Mouse (Mus musculus) forebrain, embryonic 16.5 days (tissue): ENCODE measurements around the gene Cnih3. TPM values are rescaled to one million over a fixed set of nuclear protein-coding genes. Genes with fewer than 3 reads are reported as not detected.

Experiments
- ATAC-seq: fragments of 200-750 bp; cut with Nextera tagmentation; 2 replicates; pipeline ENCODE4 v1.8.0; 2017; ENCODE audit warnings: mild to moderate bottlenecking, moderate library complexity
- H3K27ac ChIP-seq: fragments of 300-500 bp; sonication (generic); 2 replicates; pipeline ENCODE4 v1.5.1; 2014; ENCODE audit warnings: low read length, control low read depth
- H3K27me3 ChIP-seq: fragments of 300-500 bp; sonication (generic); replicated peaks from 2 replicates; pipeline ENCODE4 v1.6.1; 2014; ENCODE audit warnings: low read length; ENCODE audit not compliant: control insufficient read depth, insufficient read depth
- H3K36me3 ChIP-seq: fragments of 300-500 bp; sonication (generic); 2 replicates; pipeline ENCODE4 v1.6.1; 2014; ENCODE audit not compliant: control insufficient read depth, insufficient read depth
- H3K4me1 ChIP-seq: fragments of 300-500 bp; sonication (generic); replicated peaks from 2 replicates; pipeline ENCODE4 v1.6.1; 2014; ENCODE audit warnings: low read length; ENCODE audit not compliant: control insufficient read depth, insufficient read depth
- H3K4me2 ChIP-seq: fragments of 300-500 bp; sonication (generic); 2 replicates; pipeline ENCODE4 v1.6.1; 2014; ENCODE audit warnings: mild to moderate bottlenecking, low read length, control low read depth
- H3K4me3 ChIP-seq: fragments of 300-500 bp; sonication (generic); replicated peaks from 2 replicates; pipeline ENCODE4 v1.5.1; 2014; ENCODE audit warnings: mild to moderate bottlenecking, low read length, control low read depth
- H3K9ac ChIP-seq: fragments of 300-500 bp; sonication (generic); replicated peaks from 2 replicates; pipeline ENCODE4 v1.6.1; 2014; ENCODE audit warnings: low read depth, low read length, control low read depth
- H3K9me3 ChIP-seq: fragments of 300-500 bp; sonication (generic); 2 replicates; pipeline ENCODE4 v1.6.1; 2016; ENCODE audit warnings: low read length; ENCODE audit not compliant: control insufficient read depth
- WGBS: fragments of 180-500 bp; shearing (Covaris S2); extraction: QIAGEN DNeasy Blood & Tissue Kit; methylation state at CpG from one replicate; pipeline ENCODE4 v1.1.7; 2014; 5-methylcytosine and 5-hydroxymethylcytosine counted together
- polyA plus RNA-seq: library from polyadenylated mRNA; unstranded; fragments of >200 nt; fragmentation: Nextera tagmentation; extraction: Ambion mirVana; gene quantifications from 2 replicates; pipeline ENCODE4 v1.2.1, GENCODE M21; 2015

Cnih3 gene
- polyA plus RNA-seq, 1 experiment from 2014 or later = 43.4 TPM

DNA sequence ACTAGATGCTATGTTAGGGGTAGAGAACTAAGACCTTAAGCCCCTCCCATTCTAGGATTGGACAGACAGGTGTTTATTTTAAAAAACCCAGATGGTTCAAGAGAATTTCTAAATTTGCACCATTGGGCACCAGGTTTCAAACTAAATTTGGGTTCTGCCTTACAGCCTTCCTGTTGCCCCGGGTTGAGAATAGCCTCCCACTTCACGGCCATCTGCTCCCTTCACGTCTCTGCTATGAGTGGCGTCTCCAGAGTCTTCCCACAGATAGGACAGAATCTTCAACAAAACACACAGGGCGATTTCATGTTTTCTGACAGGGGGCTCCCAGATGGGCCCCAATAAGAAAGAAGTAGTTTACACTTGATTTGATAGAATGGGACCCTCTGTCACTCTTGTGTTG lies 31.3 kb upstream of the Cnih3 start:
- ATAC-seq = no peak
- peaks cover 8% of the 10 kb centered on the region for H3K4me1 ChIP-seq
- no peaks in the 10 kb centered on the region for H3K36me3 ChIP-seq
- H3K4me3 ChIP-seq = no peak overlapping the region
- 92% methylated on average over 5 of the region's 5 CpGs for WGBS
- H3K9ac ChIP-seq = no peak overlapping the region
- H3K27me3 ChIP-seq = no peaks in the 10 kb centered on the region
- no peak overlapping the region for H3K4me2 ChIP-seq
- H3K27ac ChIP-seq = no peak overlapping the region
- 0 out of 2 replicates have a peak, but pooled peaks cover 3% of the 10 kb centered on the region for H3K9me3 ChIP-seq

DNA sequence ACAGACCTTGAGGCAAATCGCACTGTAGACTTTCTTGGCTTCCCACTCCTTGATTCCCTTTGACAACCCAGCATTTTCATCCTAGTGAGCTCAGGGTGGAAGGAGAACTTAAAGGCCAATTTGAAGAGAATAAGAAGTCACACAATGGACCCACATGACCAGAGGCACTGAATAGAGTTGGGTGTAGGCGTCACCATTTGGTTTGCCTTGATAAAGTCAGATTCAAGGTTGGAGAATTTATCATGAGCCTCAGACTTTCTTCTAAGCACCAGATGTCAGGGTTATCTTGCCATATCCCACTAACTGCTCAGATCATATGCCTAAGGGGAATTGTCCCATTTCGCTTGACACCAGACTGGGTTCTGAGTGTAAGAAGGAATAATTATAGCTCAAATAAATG lies 29.3 kb upstream of the Cnih3 start:
- no peak overlapping the region for H3K27ac ChIP-seq
- peaks cover 8% of the 10 kb centered on the region for H3K4me1 ChIP-seq
- 0 out of 2 replicates have a peak, but pooled peaks cover 3% of the 10 kb centered on the region for H3K9me3 ChIP-seq
- no peak for ATAC-seq
- H3K4me2 ChIP-seq = no peak overlapping the region
- no peaks in the 10 kb centered on the region for H3K27me3 ChIP-seq
- H3K9ac ChIP-seq = no peak overlapping the region
- H3K36me3 ChIP-seq = no peaks in the 10 kb centered on the region
- no peak overlapping the region for H3K4me3 ChIP-seq
- WGBS = 89% methylated on average over 3 of the region's 3 CpGs

DNA sequence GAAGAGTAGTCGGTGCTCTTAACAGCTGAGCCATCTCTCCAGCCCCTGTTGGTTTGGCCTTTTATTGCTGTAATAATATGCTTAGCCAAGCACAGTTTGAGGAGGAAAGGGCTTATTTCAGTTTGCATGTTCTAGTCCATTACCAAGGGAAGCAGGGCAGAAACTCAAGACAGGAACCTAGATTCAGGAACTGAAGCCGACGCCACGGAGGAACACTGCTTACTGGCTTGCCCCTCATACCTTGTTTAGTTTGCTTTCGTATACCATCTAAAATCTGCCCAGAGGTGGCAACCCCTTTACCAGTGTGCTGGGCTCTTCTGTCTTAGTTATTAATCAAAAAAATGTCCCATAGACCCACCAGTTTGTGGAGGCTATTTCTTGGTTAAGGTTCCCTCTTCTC lies 25.3 kb upstream of the Cnih3 start:
- no peak for ATAC-seq
- no peak overlapping the region for H3K27ac ChIP-seq
- no peaks in the 10 kb centered on the region for H3K27me3 ChIP-seq
- H3K4me3 ChIP-seq = no peak overlapping the region
- no peaks in the 10 kb centered on the region for H3K36me3 ChIP-seq
- no peaks in the 10 kb centered on the region for H3K9me3 ChIP-seq
- H3K9ac ChIP-seq = no peak overlapping the region
- 97% methylated on average over 5 of the region's 5 CpGs for WGBS
- H3K4me2 ChIP-seq = no peak overlapping the region
- H3K4me1 ChIP-seq = peaks cover 8% of the 10 kb centered on the region

DNA sequence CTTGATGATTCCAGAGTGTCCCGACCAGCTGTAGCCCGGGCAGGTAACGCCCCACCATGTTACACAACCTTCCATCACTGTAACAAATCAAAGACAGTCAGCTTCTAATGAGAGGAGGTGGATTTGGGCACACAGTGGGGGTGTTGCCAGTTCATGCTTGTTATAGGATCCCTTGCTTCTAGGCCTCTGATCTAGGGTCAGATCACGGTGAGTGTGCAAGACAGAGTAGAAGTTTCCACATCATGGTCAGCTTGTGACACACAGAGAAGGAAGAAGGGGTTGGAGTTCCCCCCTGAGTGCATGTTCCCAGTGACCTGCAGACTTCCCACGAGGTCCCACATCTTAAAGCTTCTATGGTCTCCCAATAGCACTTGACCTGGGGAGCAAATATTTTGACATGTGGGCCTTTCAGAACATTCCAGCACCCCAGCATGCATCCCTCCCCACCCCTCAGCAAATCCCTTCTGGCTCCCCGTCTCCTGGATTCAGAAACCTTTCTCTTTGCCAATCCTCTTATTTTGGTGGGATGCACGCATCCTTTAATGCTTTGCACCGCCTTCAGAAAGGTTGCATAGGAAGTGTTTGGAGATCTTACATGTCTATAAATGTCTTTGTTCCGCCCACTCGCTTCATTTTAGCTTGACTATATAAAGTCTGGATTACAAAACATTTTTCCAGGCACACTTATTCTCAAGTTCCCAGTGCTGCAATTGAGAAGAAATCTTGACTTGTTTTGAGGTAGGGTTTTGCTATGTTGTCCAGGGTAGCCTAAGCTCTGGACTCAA lies 24.6 kb upstream of the Cnih3 start:
- H3K36me3 ChIP-seq = no peaks in the 10 kb centered on the region
- no peaks in the 10 kb centered on the region for H3K27me3 ChIP-seq
- no peak overlapping the region for H3K4me2 ChIP-seq
- H3K9ac ChIP-seq = no peak overlapping the region
- no peak overlapping the region for H3K4me3 ChIP-seq
- peaks cover 8% of the 10 kb centered on the region for H3K4me1 ChIP-seq
- no peaks in the 10 kb centered on the region for H3K9me3 ChIP-seq
- no peak overlapping the region for H3K27ac ChIP-seq
- no peak for ATAC-seq
- WGBS = 69% methylated on average over 10 of the region's 10 CpGs

DNA sequence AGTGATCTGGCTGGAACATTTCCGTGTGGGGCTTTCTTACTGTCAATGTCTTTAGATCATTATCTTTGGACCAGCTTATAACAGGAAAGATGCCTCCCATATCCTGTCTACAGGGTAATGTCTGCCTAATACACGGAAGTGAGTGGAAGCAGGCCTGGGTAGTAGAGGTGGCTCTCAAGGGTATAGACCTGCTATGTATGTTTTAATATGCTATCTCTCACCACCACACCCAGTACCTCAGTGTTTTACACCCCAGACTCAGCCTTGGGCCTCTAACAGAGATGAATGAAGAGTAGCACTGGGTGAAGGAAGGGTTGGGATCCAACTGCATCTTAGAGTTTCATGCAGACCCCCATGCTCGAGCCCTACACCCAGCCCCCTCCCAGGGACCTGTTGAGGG lies 23.3 kb upstream of the Cnih3 start:
- H3K27me3 ChIP-seq = no peaks in the 10 kb centered on the region
- no peak overlapping the region for H3K4me3 ChIP-seq
- no peaks in the 10 kb centered on the region for H3K9me3 ChIP-seq
- H3K4me1 ChIP-seq = peaks cover 8% of the 10 kb centered on the region
- H3K36me3 ChIP-seq = no peaks in the 10 kb centered on the region
- WGBS = 85% methylated on average over 3 of the region's 3 CpGs
- no peak for ATAC-seq
- no peak overlapping the region for H3K4me2 ChIP-seq
- no peak overlapping the region for H3K9ac ChIP-seq
- no peak overlapping the region for H3K27ac ChIP-seq

DNA sequence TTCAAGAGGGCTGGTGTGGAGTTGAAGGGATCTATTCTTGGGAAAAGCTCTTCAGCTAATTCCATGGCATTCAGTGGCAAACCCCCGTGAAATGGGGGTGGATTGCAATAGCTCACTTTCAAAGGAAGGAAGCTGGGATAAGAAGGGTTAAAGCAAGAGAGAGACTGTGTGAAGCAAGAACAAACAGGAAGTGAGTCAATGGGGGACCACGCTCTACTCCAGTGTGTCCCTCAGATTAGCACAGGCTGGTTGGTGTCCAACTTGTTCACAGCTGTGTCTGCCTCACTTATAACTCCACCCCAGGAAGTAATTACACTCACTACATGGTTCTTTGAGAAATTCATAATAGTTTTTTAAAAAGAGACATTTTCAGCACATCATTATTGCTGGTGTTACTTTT lies 19.8 kb upstream of the Cnih3 start:
- Histone ChIP-seq H3K9me3 (no peaks in the 10 kb centered on the region), H3K4me1 (no peaks in the 10 kb centered on the region), H3K27me3 (no peaks in the 10 kb centered on the region), H3K4me2 (no peak overlapping the region), H3K27ac (no peak overlapping the region), H3K36me3 (no peaks in the 10 kb centered on the region), H3K9ac (no peak overlapping the region), H3K4me3 (no peak overlapping the region)
- WGBS = 24% methylated on average over 2 of the region's 2 CpGs
- no peak for ATAC-seq

DNA sequence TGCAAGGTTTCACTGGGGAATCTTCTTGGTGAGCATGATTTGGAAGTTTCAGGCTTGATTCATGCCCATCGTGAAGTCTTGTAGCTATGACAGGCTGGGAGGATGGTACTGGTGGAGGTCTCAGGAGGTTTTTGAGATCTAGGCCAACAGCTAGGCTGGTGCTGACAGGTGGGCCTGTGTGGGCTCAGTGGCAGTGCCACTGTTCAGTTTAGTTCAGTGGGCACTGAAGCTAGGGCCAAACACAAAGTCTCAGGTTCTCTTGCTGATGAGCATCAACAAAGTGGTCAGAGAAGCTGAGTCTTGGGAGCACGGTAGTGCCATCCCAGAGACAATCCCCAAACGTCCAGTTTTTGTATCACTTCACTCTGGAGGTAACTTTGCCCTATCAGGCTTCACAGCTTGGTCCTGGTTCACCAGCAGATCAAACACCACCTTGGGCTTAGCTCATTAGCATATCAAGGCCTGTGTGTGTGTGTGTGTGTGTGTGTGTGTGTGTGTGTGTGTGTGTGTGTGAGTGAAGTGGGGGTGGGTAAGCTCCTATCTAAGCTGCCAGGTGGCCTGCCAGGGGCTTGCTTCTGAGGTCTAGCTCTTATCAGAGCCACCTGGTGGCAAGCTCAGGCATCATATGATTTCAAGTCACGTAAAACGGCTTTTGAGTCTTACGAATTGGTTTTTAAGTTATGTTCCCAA lies 18.0 kb upstream of the Cnih3 start:
- WGBS = 90% methylated on average over 6 of the region's 6 CpGs
- no peak overlapping the region for H3K4me2 ChIP-seq
- H3K36me3 ChIP-seq = no peaks in the 10 kb centered on the region
- H3K27ac ChIP-seq = no peak overlapping the region
- no peak overlapping the region for H3K9ac ChIP-seq
- no peaks in the 10 kb centered on the region for H3K9me3 ChIP-seq
- H3K4me1 ChIP-seq = no peaks in the 10 kb centered on the region
- ATAC-seq = no peak
- no peak overlapping the region for H3K4me3 ChIP-seq
- no peaks in the 10 kb centered on the region for H3K27me3 ChIP-seq

DNA sequence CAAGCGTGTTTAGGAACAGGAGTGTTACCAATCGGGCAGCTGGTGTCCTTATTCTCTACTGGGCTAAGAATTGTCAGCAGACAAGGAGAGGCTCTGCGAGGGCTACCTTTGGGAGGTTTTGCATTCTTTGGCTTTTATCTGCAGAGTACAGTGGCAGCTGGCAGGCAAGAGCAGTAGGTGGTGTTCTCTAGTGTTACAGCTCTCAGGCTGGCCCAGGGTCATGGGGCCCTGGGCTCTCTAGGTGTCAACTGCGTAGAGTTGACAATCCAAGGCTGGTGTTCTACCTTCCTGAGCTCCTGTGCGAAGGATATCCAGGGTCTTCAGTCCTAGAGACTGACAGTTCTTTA lies 17.4 kb upstream of the Cnih3 start:
- no peaks in the 10 kb centered on the region for H3K4me1 ChIP-seq
- H3K4me3 ChIP-seq = no peak overlapping the region
- H3K27me3 ChIP-seq = no peaks in the 10 kb centered on the region
- WGBS = 96% methylated on average over 5 of the region's 5 CpGs
- no peak overlapping the region for H3K4me2 ChIP-seq
- H3K27ac ChIP-seq = no peak overlapping the region
- no peaks in the 10 kb centered on the region for H3K36me3 ChIP-seq
- no peak overlapping the region for H3K9ac ChIP-seq
- ATAC-seq = no peak
- no peaks in the 10 kb centered on the region for H3K9me3 ChIP-seq

DNA sequence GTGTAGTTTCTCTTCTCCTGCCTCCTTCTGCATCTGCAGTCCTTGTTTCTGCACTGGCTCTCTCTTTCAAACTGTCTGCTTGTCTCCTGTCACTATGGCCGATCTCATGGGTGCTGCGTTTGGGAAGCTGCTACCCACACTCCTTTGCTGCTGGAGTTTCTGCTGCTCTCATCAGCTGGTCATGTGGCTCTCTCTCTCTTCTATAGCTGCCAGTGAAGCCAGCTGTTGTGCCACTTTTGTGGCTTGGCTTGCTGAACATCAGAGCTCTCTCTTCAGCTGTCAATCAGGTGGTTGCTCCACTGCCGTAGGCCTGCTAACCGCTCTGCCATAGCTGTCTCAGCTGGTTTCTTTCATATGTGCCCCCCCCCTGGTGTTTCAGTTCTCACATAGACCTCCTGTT lies 17.0 kb upstream of the Cnih3 start:
- 57% methylated on average over 4 of the region's 4 CpGs for WGBS
- H3K9me3 ChIP-seq = no peaks in the 10 kb centered on the region
- no peak overlapping the region for H3K4me2 ChIP-seq

More for the DNA sequence above, 17.0 kb upstream of the Cnih3 start:
- Histone ChIP-seq H3K27ac (no peak overlapping the region), H3K9ac (no peak overlapping the region), H3K4me1 (no peaks in the 10 kb centered on the region), H3K36me3 (no peaks in the 10 kb centered on the region), H3K27me3 (no peaks in the 10 kb centered on the region), H3K4me3 (no peak overlapping the region)
- ATAC-seq = no peak
